Mouse (Mus musculus): ENCODE measurements around the gene Nhlh1. TPM values are rescaled to one million over a fixed set of nuclear protein-coding genes. Genes with fewer than 3 reads are reported as not detected.
A peak's percentile ranks its signal among the peaks of the same experiment; 100 is the strongest.

The Nhlh1 gene
- not detected in 2 replicates for polyA plus RNA-seq (2014; fragmentation: Nextera tagmentation; extraction: Ambion mirVana)

- no peak for ATAC-seq (replicated peaks; ENCODE audit: insufficient number of reproducible peaks, low FRiP score, low TSS enrichment)
- Histone ChIP-seq H3K9me3 (replicated peaks; ENCODE audit: control insufficient read depth, low read length) (no peaks in the 10 kb centered on the region), H3K27me3 (ENCODE audit: control insufficient read depth, insufficient read depth, low read length) (peaks cover 43% of the 10 kb centered on the region), H3K9ac (ENCODE audit: low read depth, low read length) (no peak within 1 kb of the TSS; the same call in 1 of the 2 replicates), H3K4me3 (ENCODE audit: low read depth, low read length) (no peak within 1 kb of the TSS), H3K27ac (ENCODE audit: low read depth, low read length) (no peak within 1 kb of the TSS), H3K4me1 (ENCODE audit: control insufficient read depth, insufficient read depth, low read length) (peaks cover 6% of the 10 kb centered on the region; the same call in 1 of the 2 replicates), H3K4me2 (no peak within 1 kb of the TSS), H3K36me3 (ENCODE audit: control insufficient read depth, insufficient read depth, low read length) (no peaks in the 10 kb centered on the region)
- WGBS (ENCODE audit: insufficient replicate concordance) = 40% methylated on average over 2 of the region's 2 CpGs
Measured at GRCm38 (mm10) chr1:172057491-172057921, at the start of gene Nhlh1. Gene Nhlh1, minus strand, starts transcription at chr1:172057573.

- H3K27me3 ChIP-seq (ENCODE audit: control insufficient read depth, insufficient read depth, low read length) = no peaks in the 10 kb centered on the region
- H3K4me3 ChIP-seq (ENCODE audit: low read depth, low read length) = no peak overlapping the region
- 84% methylated on average over 11 of the region's 11 CpGs for WGBS (ENCODE audit: insufficient replicate concordance)
- no peak overlapping the region for H3K27ac ChIP-seq (ENCODE audit: low read depth, low read length)
- H3K9ac ChIP-seq (ENCODE audit: low read depth, low read length) = no peak overlapping the region
- H3K4me1 ChIP-seq (ENCODE audit: control insufficient read depth, insufficient read depth, low read length) = no peaks in the 10 kb centered on the region
- peaks cover 56% of the 10 kb centered on the region for H3K36me3 ChIP-seq (ENCODE audit: control insufficient read depth, insufficient read depth, low read length)
- H3K4me2 ChIP-seq = no peak overlapping the region
- no peak for ATAC-seq (replicated peaks; ENCODE audit: insufficient number of reproducible peaks, low FRiP score, low TSS enrichment)
- no peaks in the 10 kb centered on the region for H3K9me3 ChIP-seq (replicated peaks; ENCODE audit: control insufficient read depth, low read length)
Measured at GRCm38 (mm10) chr1:172105101-172105500, 47.7 kb upstream of the Nhlh1 start.

GRCm38 (mm10) chr1:172103619-172104018 lies 46.2 kb upstream of the Nhlh1 start:
- Histone ChIP-seq H3K4me3 (ENCODE audit: low read depth, low read length) (no peak overlapping the region), H3K9me3 (replicated peaks; ENCODE audit: control insufficient read depth, low read length) (no peaks in the 10 kb centered on the region), H3K9ac (ENCODE audit: low read depth, low read length) (no peak overlapping the region), H3K36me3 (ENCODE audit: control insufficient read depth, insufficient read depth, low read length) (peaks cover 53% of the 10 kb centered on the region), H3K4me2 (no peak overlapping the region), H3K4me1 (ENCODE audit: control insufficient read depth, insufficient read depth, low read length) (no peaks in the 10 kb centered on the region), H3K27me3 (ENCODE audit: control insufficient read depth, insufficient read depth, low read length) (no peaks in the 10 kb centered on the region), H3K27ac (ENCODE audit: low read depth, low read length) (no peak overlapping the region)
- 84% methylated on average over 4 of the region's 4 CpGs for WGBS (ENCODE audit: insufficient replicate concordance)
- no peak for ATAC-seq (replicated peaks; ENCODE audit: insufficient number of reproducible peaks, low FRiP score, low TSS enrichment)

DNA sequence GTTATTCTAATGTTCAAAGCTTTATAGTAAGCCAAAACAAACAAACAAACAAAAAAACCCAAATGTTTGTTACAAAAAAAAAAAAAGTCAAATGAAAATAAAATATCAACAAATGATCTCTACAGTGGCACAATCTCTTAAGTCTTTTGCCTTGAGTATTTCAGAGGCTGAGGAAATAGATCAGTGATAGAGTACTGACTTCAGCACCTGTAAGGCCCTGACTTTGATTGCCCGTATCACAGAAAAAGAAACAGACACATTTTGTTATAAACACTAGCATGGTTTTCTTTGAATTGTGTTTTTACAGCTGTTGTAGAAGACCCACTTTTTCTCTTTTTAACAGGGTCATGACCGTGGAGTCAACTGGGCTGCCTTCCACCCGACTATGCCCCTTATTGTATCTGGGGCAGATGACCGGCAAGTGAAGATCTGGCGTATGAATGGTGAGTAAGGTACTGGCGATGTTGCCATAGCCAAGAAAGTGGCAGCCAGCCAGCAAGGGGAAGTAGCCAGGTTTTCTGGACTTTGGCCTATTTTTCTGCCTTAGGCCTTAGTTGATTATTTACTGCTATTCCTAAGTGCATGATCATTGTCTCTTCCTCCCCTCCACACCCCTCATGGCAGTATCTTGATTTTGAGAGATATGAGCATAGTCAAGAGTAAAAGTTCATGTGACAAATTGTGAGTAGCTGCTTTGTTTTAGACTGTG lies 42.1 kb upstream of the Nhlh1 start:
- Histone ChIP-seq H3K9me3 (replicated peaks; ENCODE audit: control insufficient read depth, low read length) (no peaks in the 10 kb centered on the region), H3K4me3 (ENCODE audit: low read depth, low read length) (no peak overlapping the region), H3K4me2 (no peak overlapping the region), H3K9ac (ENCODE audit: low read depth, low read length) (no peak overlapping the region), H3K27ac (ENCODE audit: low read depth, low read length) (no peak overlapping the region), H3K36me3 (ENCODE audit: control insufficient read depth, insufficient read depth, low read length) (peaks cover 35% of the 10 kb centered on the region), H3K27me3 (ENCODE audit: control insufficient read depth, insufficient read depth, low read length) (no peaks in the 10 kb centered on the region), H3K4me1 (ENCODE audit: control insufficient read depth, insufficient read depth, low read length) (no peaks in the 10 kb centered on the region; the same call in none of the 2 replicates)
- ATAC-seq (replicated peaks; ENCODE audit: insufficient number of reproducible peaks, low FRiP score, low TSS enrichment) = no peak
- 86% methylated on average over 6 of the region's 6 CpGs for WGBS (ENCODE audit: insufficient replicate concordance)

- Histone ChIP-seq H3K4me3 (ENCODE audit: low read depth, low read length) (no peak overlapping the region), H3K27ac (ENCODE audit: low read depth, low read length) (no peak overlapping the region), H3K36me3 (ENCODE audit: control insufficient read depth, insufficient read depth, low read length) (peaks cover 36% of the 10 kb centered on the region), H3K27me3 (ENCODE audit: control insufficient read depth, insufficient read depth, low read length) (no peaks in the 10 kb centered on the region), H3K9me3 (replicated peaks; ENCODE audit: control insufficient read depth, low read length) (no peaks in the 10 kb centered on the region), H3K9ac (ENCODE audit: low read depth, low read length) (no peak overlapping the region), H3K4me2 (no peak overlapping the region), H3K4me1 (ENCODE audit: control insufficient read depth, insufficient read depth, low read length) (peaks cover 6% of the 10 kb centered on the region)
- 34% methylated on average over 6 of the region's 6 CpGs for WGBS (ENCODE audit: insufficient replicate concordance)
- no peak for ATAC-seq (replicated peaks; ENCODE audit: insufficient number of reproducible peaks, low FRiP score, low TSS enrichment)
Measured at GRCm38 (mm10) chr1:172095202-172095601, 37.8 kb upstream of the Nhlh1 start.

DNA sequence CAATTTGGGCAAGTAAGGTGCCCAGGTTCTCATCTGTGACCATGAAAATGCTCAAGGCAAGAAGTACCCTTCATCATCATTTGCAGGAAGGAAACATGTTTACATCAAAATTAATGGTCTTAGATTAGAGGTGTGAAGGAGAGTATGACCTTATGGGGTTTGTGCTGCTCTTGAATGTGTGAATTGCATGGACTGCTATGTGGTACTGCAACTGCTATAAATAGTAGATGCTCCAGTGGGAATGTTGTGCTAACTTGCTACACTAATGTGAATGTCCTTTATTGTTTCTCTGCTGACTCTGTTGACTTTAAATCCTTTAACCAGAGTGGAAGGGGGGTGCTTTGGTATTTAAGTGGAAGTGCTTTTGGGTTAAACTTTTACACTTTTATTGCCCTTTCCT lies 36.9 kb upstream of the Nhlh1 start:
- Histone ChIP-seq H3K27ac (ENCODE audit: low read depth, low read length) (0 out of 2 replicates have a peak overlapping the region, but pooled peaks have one; percentile 43), H3K36me3 (ENCODE audit: control insufficient read depth, insufficient read depth, low read length) (peaks cover 35% of the 10 kb centered on the region), H3K4me1 (ENCODE audit: control insufficient read depth, insufficient read depth, low read length) (peaks cover 6% of the 10 kb centered on the region), H3K27me3 (ENCODE audit: control insufficient read depth, insufficient read depth, low read length) (no peaks in the 10 kb centered on the region), H3K9me3 (replicated peaks; ENCODE audit: control insufficient read depth, low read length) (no peaks in the 10 kb centered on the region), H3K4me3 (ENCODE audit: low read depth, low read length) (no peak overlapping the region), H3K4me2 (no peak overlapping the region), H3K9ac (ENCODE audit: low read depth, low read length) (no peak overlapping the region)
- no peak for ATAC-seq (replicated peaks; ENCODE audit: insufficient number of reproducible peaks, low FRiP score, low TSS enrichment)

GRCm38 (mm10) chr1:172093522-172093921 lies 36.1 kb upstream of the Nhlh1 start:
- Histone ChIP-seq H3K36me3 (ENCODE audit: control insufficient read depth, insufficient read depth, low read length) (peaks cover 33% of the 10 kb centered on the region), H3K9ac (ENCODE audit: low read depth, low read length) (0 out of 2 replicates have a peak overlapping the region, but pooled peaks have one; percentile 10), H3K27ac (ENCODE audit: low read depth, low read length) (peak overlapping the region; percentile 10; the same call in 1 of the 2 replicates), H3K4me2 (no peak overlapping the region), H3K4me1 (ENCODE audit: control insufficient read depth, insufficient read depth, low read length) (peaks cover 6% of the 10 kb centered on the region), H3K9me3 (replicated peaks; ENCODE audit: control insufficient read depth, low read length) (no peaks in the 10 kb centered on the region), H3K4me3 (ENCODE audit: low read depth, low read length) (no peak overlapping the region), H3K27me3 (ENCODE audit: control insufficient read depth, insufficient read depth, low read length) (no peaks in the 10 kb centered on the region)
- ATAC-seq (replicated peaks; ENCODE audit: insufficient number of reproducible peaks, low FRiP score, low TSS enrichment) = no peak
- whole genome bisulfite sequencing (ENCODE audit: insufficient replicate concordance) = 74% methylated on average over 3 of the region's 3 CpGs

GRCm38 (mm10) chr1:172082899-172083445 lies 25.6 kb upstream of the Nhlh1 start:
- Histone ChIP-seq H3K4me3 (ENCODE audit: low read depth, low read length) (peak overlapping the region; percentile 95), H3K4me1 (ENCODE audit: control insufficient read depth, insufficient read depth, low read length) (peaks cover 10% of the 10 kb centered on the region; the same call in 1 of the 2 replicates), H3K9me3 (replicated peaks; ENCODE audit: control insufficient read depth, low read length) (no peaks in the 10 kb centered on the region), H3K9ac (ENCODE audit: low read depth, low read length) (peak overlapping the region; percentile 94), H3K27ac (ENCODE audit: low read depth, low read length) (peak overlapping the region; percentile 78), H3K4me2 (peak overlapping the region; percentile 74), H3K36me3 (ENCODE audit: control insufficient read depth, insufficient read depth, low read length) (0 out of 2 replicates have a peak, but pooled peaks cover 7% of the 10 kb centered on the region), H3K27me3 (ENCODE audit: control insufficient read depth, insufficient read depth, low read length) (no peaks in the 10 kb centered on the region)
- ATAC-seq (replicated peaks; ENCODE audit: insufficient number of reproducible peaks, low FRiP score, low TSS enrichment) = peak; percentile 19
- WGBS (ENCODE audit: insufficient replicate concordance) = 2% methylated on average over 23 of the region's 24 CpGs
